Mouse (Mus musculus) midbrain, embryonic 11.5 days (tissue): Measurements from ENCODE around the gene Stx1b. TPM values are rescaled to one million over a fixed set of nuclear protein-coding genes. Genes with fewer than 3 reads are reported as not detected.
"Not testable (repeated sequence)": the region's sequence is repeated elsewhere in the genome, so short reads cannot be mapped to it uniquely, and the experiment has no call there.

ENCODE experiments used
- ATAC-seq: fragments of 200-750 bp; cut with Nextera tagmentation; 2 replicates; pipeline ENCODE4 v1.8.0; 2017; ENCODE audit warnings: moderate TSS enrichment, moderate library complexity; ENCODE audit not compliant: low FRiP score
- DNase-seq: peaks from one replicate; pipeline ENCODE4 v3.0.0; 2015; ENCODE audit warnings: low spot score; ENCODE audit errors: missing footprints
- H3K27ac ChIP-seq: fragments of 300-500 bp; sonication (generic); 2 replicates; pipeline ENCODE4 v1.5.1; 2014; ENCODE audit warnings: low read depth, low read length
- H3K27me3 ChIP-seq: fragments of 300-500 bp; sonication (generic); 2 replicates; pipeline ENCODE4 v1.6.1; 2014; ENCODE audit warnings: mild to moderate bottlenecking, low read length, moderate library complexity, mixed read lengths; ENCODE audit not compliant: control insufficient read depth, insufficient read depth
- H3K36me3 ChIP-seq: fragments of 300-500 bp; sonication (generic); 2 replicates; pipeline ENCODE4 v1.6.1; 2014; ENCODE audit warnings: mild to moderate bottlenecking, low read length, moderate library complexity, mixed read lengths; ENCODE audit not compliant: control insufficient read depth, insufficient read depth
- H3K4me1 ChIP-seq: fragments of 300-500 bp; sonication (generic); 2 replicates; pipeline ENCODE4 v1.6.1; 2014; ENCODE audit warnings: low read length; ENCODE audit not compliant: control insufficient read depth, insufficient read depth
- H3K4me2 ChIP-seq: fragments of 300-500 bp; sonication (generic); 2 replicates; pipeline ENCODE4 v1.6.1; 2014; ENCODE audit warnings: mild to moderate bottlenecking, moderate library complexity
- H3K4me3 ChIP-seq: fragments of 300-500 bp; sonication (generic); 2 replicates; pipeline ENCODE4 v1.5.1; 2014; ENCODE audit warnings: low read depth, low read length
- H3K9ac ChIP-seq: fragments of 300-500 bp; sonication (generic); 2 replicates; pipeline ENCODE4 v1.6.1; 2014; ENCODE audit warnings: low read length
- H3K9me3 ChIP-seq: fragments of 300-500 bp; sonication (generic); 2 replicates; pipeline ENCODE4 v1.6.1; 2016; ENCODE audit warnings: low read length; ENCODE audit not compliant: control insufficient read depth
- WGBS: fragments of 180-500 bp; shearing (Covaris S2); extraction: QIAGEN DNeasy Blood & Tissue Kit; methylation state at CpG from one replicate; pipeline ENCODE4 v1.1.7; 2014; 5-methylcytosine and 5-hydroxymethylcytosine counted together
- polyA plus RNA-seq: library from polyadenylated mRNA; unstranded; fragments of >200 nt; fragmentation: Nextera tagmentation; extraction: Ambion mirVana; gene quantifications from 2 replicates; pipeline ENCODE4 v1.2.1, GENCODE M21; 2014

Stx1b gene
- polyA plus RNA-seq, 1 experiment from 2014 or later = 8.4 TPM

- 82% methylated on average over 7 of the region's 7 CpGs for WGBS
- H3K27ac ChIP-seq = peak overlapping the region; percentile 93; the same call in 1 of the 2 replicates
- ATAC-seq = not testable (repeated sequence)
These were observed 48.5 kb downstream of the Stx1b start for GRCm38 (mm10) chr7:127775837-127776236.

DNA sequence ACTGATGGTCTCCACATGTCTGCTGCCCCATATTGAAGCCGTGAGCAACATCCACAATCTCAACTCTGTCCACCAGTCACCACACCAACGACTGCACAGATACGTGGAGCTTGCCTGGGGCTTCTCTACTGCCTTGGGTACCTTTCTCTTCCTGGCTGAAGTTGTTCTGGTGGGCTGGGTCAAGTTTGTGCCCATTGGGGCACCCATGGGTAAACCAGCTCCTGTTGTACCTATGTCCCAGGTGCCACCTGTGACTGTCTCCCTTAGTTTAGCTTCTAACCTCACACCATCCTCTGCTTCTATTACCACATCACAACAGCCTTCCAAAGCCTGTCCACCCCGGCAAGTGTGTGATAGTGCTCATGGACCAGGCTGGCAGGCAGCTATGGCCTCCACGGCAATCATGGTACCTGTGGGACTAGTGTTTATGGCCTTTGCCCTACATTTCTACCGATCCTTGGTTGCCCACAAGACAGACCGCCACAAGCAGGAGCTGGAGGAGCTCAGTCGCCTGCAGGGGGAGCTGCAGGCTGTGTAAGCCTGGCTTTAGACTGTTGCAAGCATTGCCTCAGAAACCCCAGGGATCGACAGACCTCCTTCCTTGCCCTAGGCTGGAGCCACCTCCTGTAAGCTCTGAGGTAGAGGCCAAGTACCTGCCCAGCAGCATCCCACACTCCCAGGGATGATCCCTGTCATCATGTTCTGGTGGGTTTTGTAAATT is 50.5 kb downstream of the Stx1b start:
- Histone ChIP-seq H3K27me3 (no peaks in the 10 kb centered on the region; the same call in 1 of the 2 replicates), H3K36me3 (no peaks in the 10 kb centered on the region; the same call in 1 of the 2 replicates), H3K4me1 (peaks cover 28% of the 10 kb centered on the region), H3K27ac (no peak overlapping the region), H3K4me2 (no peak overlapping the region), H3K9ac (no peak overlapping the region), H3K9me3 (no peaks in the 10 kb centered on the region), H3K4me3 (no peak overlapping the region)
- no peak for DNase-seq
- 45% methylated on average over 9 of the region's 9 CpGs for WGBS
- no peak for ATAC-seq

More at GRCm38 (mm10) chr7:127775837-127776236, 48.5 kb downstream of the Stx1b start:
- Histone ChIP-seq H3K4me1 (peaks cover 11% of the 10 kb centered on the region), H3K9ac (peak overlapping the region; percentile 94), H3K4me2 (peak overlapping the region; percentile 66), H3K4me3 (peak overlapping the region; percentile 94)
- H3K9me3 ChIP-seq, H3K36me3 ChIP-seq, H3K27me3 ChIP-seq, DNase-seq: not testable (repeated sequence)

DNA sequence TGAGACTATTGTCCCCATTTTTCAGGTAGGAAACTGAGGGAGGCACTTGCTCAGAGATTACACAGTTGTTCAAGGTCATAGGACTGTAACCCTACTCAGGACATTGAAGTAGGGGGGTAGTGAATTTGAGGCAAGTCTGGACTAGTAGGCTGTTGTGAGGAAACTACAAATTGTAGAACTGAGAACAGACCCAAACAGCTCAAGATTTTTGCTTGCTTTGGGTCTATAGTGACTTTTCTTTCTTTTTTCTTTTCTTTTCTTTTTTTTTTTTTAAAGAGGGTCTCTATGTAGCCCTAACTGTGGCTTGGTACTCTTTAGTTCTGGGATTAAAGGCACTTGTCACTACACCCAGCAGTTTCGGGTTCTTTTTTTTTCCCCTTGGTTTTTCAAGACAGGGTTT is 51.8 kb downstream of the Stx1b start:
- no peak overlapping the region for H3K4me3 ChIP-seq
- no peak overlapping the region for H3K9ac ChIP-seq
- peaks cover 5% of the 10 kb centered on the region for H3K36me3 ChIP-seq
- H3K27me3 ChIP-seq = no peaks in the 10 kb centered on the region; the same call in 1 of the 2 replicates
- H3K4me2 ChIP-seq = no peak overlapping the region
- WGBS = 80% methylated on average over 1 of the region's 1 CpGs
- no peak for DNase-seq
- H3K4me1 ChIP-seq = peaks cover 25% of the 10 kb centered on the region
- no peaks in the 10 kb centered on the region for H3K9me3 ChIP-seq
- no peak for ATAC-seq
- H3K27ac ChIP-seq = no peak overlapping the region

DNA sequence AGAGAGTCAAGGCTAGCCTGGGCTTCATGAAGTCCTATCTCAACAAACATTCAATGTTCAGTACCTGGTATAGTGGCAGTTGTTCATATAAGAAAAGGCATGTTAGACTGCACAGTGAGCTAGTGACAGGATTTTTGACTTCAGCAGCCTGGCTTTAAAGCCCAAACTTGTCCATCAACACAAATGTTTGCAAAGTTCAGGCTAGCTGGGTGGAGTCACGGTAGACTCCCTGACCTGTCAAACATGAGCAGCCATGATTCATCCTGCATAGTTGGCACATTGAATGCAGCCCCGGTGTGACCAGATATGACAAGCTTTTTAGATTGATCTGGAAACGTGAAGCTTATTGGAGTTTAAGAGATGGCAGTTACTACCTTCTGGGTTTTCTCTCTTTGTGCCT is 52.3 kb downstream of the Stx1b start:
- Histone ChIP-seq H3K36me3 (peaks cover 8% of the 10 kb centered on the region), H3K4me2 (no peak overlapping the region), H3K9me3 (no peaks in the 10 kb centered on the region), H3K9ac (no peak overlapping the region), H3K4me1 (peaks cover 25% of the 10 kb centered on the region), H3K27me3 (no peaks in the 10 kb centered on the region; the same call in 1 of the 2 replicates), H3K27ac (no peak overlapping the region), H3K4me3 (no peak overlapping the region)
- DNase-seq (no peak), ATAC-seq (no peak)
- 91% methylated on average over 3 of the region's 3 CpGs for WGBS

- H3K27ac ChIP-seq = no peak overlapping the region
- DNase-seq = no peak
- H3K4me3 ChIP-seq = no peak overlapping the region
- no peak overlapping the region for H3K9ac ChIP-seq
- no peak overlapping the region for H3K4me2 ChIP-seq
- H3K36me3 ChIP-seq = peaks cover 10% of the 10 kb centered on the region
- 80% methylated on average over 5 of the region's 5 CpGs for WGBS
- no peak for ATAC-seq
- H3K9me3 ChIP-seq = no peaks in the 10 kb centered on the region
- peaks cover 25% of the 10 kb centered on the region for H3K4me1 ChIP-seq
- no peaks in the 10 kb centered on the region; the same call in 1 of the 2 replicates for H3K27me3 ChIP-seq
These were observed 53.1 kb downstream of the Stx1b start for GRCm38 (mm10) chr7:127771262-127771661.

DNA sequence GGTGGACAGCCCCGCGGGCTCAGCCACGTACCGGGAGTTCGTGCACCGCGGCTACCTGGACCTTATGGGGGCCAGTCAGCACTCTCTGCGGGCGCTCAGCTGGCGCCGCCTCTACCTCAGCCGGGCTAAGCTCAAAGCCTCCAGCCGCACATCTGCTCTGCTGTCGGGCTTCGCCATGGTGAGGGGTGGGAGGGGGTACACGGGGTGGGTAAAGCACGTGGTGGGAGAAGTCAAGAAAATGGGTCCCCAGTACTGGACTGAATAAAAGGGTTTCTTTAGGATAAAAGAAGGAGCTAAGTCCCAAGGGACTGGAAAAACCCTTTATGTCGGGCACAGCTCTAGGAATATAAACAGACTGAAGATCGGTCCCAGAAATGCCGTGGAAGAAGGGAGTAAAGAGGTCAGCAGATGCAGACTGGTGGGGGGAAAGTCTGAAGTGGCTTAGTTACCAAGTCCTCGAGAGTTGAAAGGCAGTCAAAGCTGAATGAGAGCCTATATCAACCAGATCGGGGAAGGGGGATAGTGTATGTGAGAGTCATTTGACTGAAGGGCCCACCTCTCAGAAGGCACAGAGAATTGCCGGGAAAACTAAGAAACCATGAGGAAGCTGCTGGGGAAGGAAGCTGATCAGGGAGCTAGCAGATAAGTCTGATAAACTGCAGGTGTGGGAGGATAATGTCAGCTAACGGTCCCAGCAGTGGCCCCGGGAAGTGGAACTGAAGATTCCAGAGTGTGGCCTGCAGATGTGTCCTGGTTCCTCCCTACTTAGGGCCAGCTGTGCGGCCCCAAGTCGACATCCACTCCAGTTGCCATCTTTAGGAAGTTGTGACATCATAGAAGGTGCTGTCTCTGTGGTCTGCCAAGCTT is 54.1 kb downstream of the Stx1b start:
- H3K27ac ChIP-seq = peak overlapping the region; percentile 30; the same call in 1 of the 2 replicates
- DNase-seq = peak; percentile 91
- H3K4me1 ChIP-seq = peaks cover 23% of the 10 kb centered on the region
- H3K36me3 ChIP-seq = peaks cover 10% of the 10 kb centered on the region
- H3K9ac ChIP-seq = peak overlapping the region; percentile 82
- no peaks in the 10 kb centered on the region for H3K9me3 ChIP-seq
- 9% methylated on average over 27 of the region's 27 CpGs for WGBS
- H3K4me3 ChIP-seq = peak overlapping the region; percentile 42
- peak overlapping the region; percentile 80 for H3K4me2 ChIP-seq
- H3K27me3 ChIP-seq = no peaks in the 10 kb centered on the region; the same call in 1 of the 2 replicates
- peak; percentile 20 for ATAC-seq

- Histone ChIP-seq H3K9ac (peak within 1 kb of the TSS; percentile 82), H3K4me3 (peak within 1 kb of the TSS; percentile 42), H3K9me3 (no peaks in the 10 kb centered on the region), H3K4me1 (peaks cover 23% of the 10 kb centered on the region), H3K27ac (peak within 1 kb of the TSS; percentile 30), H3K4me2 (peak within 1 kb of the TSS; percentile 80), H3K36me3 (peaks cover 10% of the 10 kb centered on the region), H3K27me3 (no peaks in the 10 kb centered on the region; the same call in 1 of the 2 replicates)
- DNase-seq = peak; percentile 96
- WGBS = 2% methylated on average over 24 of the region's 24 CpGs
- peak; percentile 59 for ATAC-seq
These were observed 54.7 kb downstream of the Stx1b start, which contains the start of gene Orai3 for GRCm38 (mm10) chr7:127769651-127770038. Orai3 (plus strand) TSS chr7:127769815.

DNA sequence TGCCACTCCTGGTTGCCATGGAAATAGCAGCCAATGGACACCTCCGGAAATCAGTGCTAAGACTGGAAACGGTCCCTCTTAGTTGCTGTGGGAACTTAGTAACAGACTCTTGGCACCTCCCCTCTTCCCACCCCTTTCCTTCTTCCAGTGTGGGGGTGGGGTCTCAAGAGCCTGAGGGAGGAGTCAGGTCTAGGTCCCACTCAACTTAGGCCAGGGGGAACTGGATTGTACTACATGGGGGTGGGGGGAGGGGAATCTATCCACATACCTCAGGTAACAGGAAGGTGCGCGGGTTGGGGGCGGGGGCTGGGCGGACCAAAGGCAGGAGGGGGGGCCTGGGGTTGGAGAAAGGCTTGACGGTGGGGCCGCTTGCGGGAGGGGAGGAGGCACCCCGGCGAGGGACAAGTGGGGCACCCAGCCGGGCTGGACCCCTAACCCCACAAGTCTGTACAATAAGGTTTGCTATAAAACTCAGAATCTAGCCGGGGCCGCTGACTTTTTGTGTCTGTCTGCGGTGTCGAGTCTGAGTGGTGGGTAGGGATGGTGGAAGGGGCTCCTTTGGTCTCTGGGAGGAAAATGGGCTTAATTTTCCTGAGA is 55.3 kb downstream of the Stx1b start:
- Histone ChIP-seq H3K9ac (peak overlapping the region; percentile 82), H3K9me3 (no peaks in the 10 kb centered on the region), H3K4me3 (peak overlapping the region; percentile 42), H3K36me3 (peaks cover 11% of the 10 kb centered on the region), H3K4me2 (peak overlapping the region; percentile 80), H3K4me1 (peaks cover 23% of the 10 kb centered on the region), H3K27me3 (no peaks in the 10 kb centered on the region; the same call in 1 of the 2 replicates), H3K27ac (no peak overlapping the region)
- ATAC-seq (peak; percentile 88), DNase-seq (peak; percentile 98)
- WGBS = under 1% methylated on average over 16 of the region's 16 CpGs
